Mouse (Mus musculus): ENCODE data around the gene Primpol.

- TF ChIP-seq CTCF (IDR thresholded peaks at IDR 0.05; ENCODE audit: low read depth) = no peak
- no peak for TF ChIP-seq EP300 (IDR thresholded peaks at IDR 0.05; ENCODE audit: low read depth)
Measured at GRCm38 (mm10) chr8:46611557-46611956, 5.5 kb downstream of the Primpol start.
